Mouse (Mus musculus): Measurements from ENCODE around the gene Cryaa. TPM values are rescaled to one million over a fixed set of nuclear protein-coding genes. Genes with fewer than 3 reads are reported as not detected.

Cryaa gene
- polyA plus RNA-seq, 1 experiment: 2.2 TPM

GRCm38 (mm10) chr17:31646199-31647002 lies 31.2 kb upstream of the Cryaa start:
- Histone ChIP-seq H3K27ac (ENCODE audit: control insufficient read depth, insufficient read depth, low read length) (no peak overlapping the region), H3K4me3 (ENCODE audit: control insufficient read depth, insufficient read depth, low read length) (no peak overlapping the region), H3K36me3 (ENCODE audit: control insufficient read depth, insufficient read depth, low read length) (peaks cover 47% of the 10 kb centered on the region), H3K27me3 (ENCODE audit: control insufficient read depth, insufficient read depth, low read length) (no peaks in the 10 kb centered on the region), H3K4me1 (replicated peaks; ENCODE audit: control insufficient read depth, insufficient read depth, low read length) (peaks cover 17% of the 10 kb centered on the region)
- 97% methylated on average over 5 of the region's 5 CpGs for WGBS
- DNase-seq: no peak
- no peak for TF ChIP-seq POLR2A (IDR thresholded peaks at IDR 0.05; ENCODE audit: control insufficient read depth, extremely low read depth, insufficient read depth, low read length, poor library complexity)
- TF ChIP-seq CTCF (IDR thresholded peaks at IDR 0.05; ENCODE audit: borderline replicate concordance, control insufficient read depth, extremely low read depth, insufficient read depth, low read length, poor library complexity): no peak

- 95% methylated on average over 14 of the region's 14 CpGs for WGBS
- H3K4me1 ChIP-seq (replicated peaks; ENCODE audit: control insufficient read depth, insufficient read depth, low read length): peaks cover 34% of the 10 kb centered on the region
- H3K36me3 ChIP-seq (ENCODE audit: control insufficient read depth, insufficient read depth, low read length): peaks cover 73% of the 10 kb centered on the region
- DNase-seq: no peak
- H3K27ac ChIP-seq (ENCODE audit: control insufficient read depth, insufficient read depth, low read length): no peak overlapping the region
- no peaks in the 10 kb centered on the region for H3K27me3 ChIP-seq (ENCODE audit: control insufficient read depth, insufficient read depth, low read length)
- no peak overlapping the region for H3K4me3 ChIP-seq (ENCODE audit: control insufficient read depth, insufficient read depth, low read length)
- no peak for TF ChIP-seq CTCF (IDR thresholded peaks at IDR 0.05; ENCODE audit: borderline replicate concordance, control insufficient read depth, extremely low read depth, insufficient read depth, low read length, poor library complexity)
- no peak for TF ChIP-seq POLR2A (IDR thresholded peaks at IDR 0.05; ENCODE audit: control insufficient read depth, extremely low read depth, insufficient read depth, low read length, poor library complexity)
Measured at GRCm38 (mm10) chr17:31652152-31652551, 25.5 kb upstream of the Cryaa start.

GRCm38 (mm10) chr17:31653277-31653676 lies 24.3 kb upstream of the Cryaa start:
- peaks cover 37% of the 10 kb centered on the region for H3K4me1 ChIP-seq (replicated peaks; ENCODE audit: control insufficient read depth, insufficient read depth, low read length)
- peaks cover 63% of the 10 kb centered on the region for H3K36me3 ChIP-seq (ENCODE audit: control insufficient read depth, insufficient read depth, low read length)
- WGBS: 33% methylated on average over 6 of the region's 6 CpGs
- peak; percentile 50 for DNase-seq
- TF ChIP-seq CTCF (IDR thresholded peaks at IDR 0.05; ENCODE audit: borderline replicate concordance, control insufficient read depth, extremely low read depth, insufficient read depth, low read length, poor library complexity) (no peak), POLR2A (IDR thresholded peaks at IDR 0.05; ENCODE audit: control insufficient read depth, extremely low read depth, insufficient read depth, low read length, poor library complexity) (no peak)
- H3K4me3 ChIP-seq (ENCODE audit: control insufficient read depth, insufficient read depth, low read length): no peak overlapping the region
- H3K27me3 ChIP-seq (ENCODE audit: control insufficient read depth, insufficient read depth, low read length): no peaks in the 10 kb centered on the region
- peak overlapping the region; percentile 72 for H3K27ac ChIP-seq (ENCODE audit: control insufficient read depth, insufficient read depth, low read length)

GRCm38 (mm10) chr17:31655366-31655765 lies 22.2 kb upstream of the Cryaa start:
- WGBS: 63% methylated on average over 4 of the region's 4 CpGs
- TF ChIP-seq POLR2A (IDR thresholded peaks at IDR 0.05; ENCODE audit: control insufficient read depth, extremely low read depth, insufficient read depth, low read length, poor library complexity) (no peak), CTCF (IDR thresholded peaks at IDR 0.05; ENCODE audit: borderline replicate concordance, control insufficient read depth, extremely low read depth, insufficient read depth, low read length, poor library complexity) (no peak)
- no peaks in the 10 kb centered on the region for H3K27me3 ChIP-seq (ENCODE audit: control insufficient read depth, insufficient read depth, low read length)
- H3K27ac ChIP-seq (ENCODE audit: control insufficient read depth, insufficient read depth, low read length): no peak overlapping the region
- peaks cover 45% of the 10 kb centered on the region for H3K36me3 ChIP-seq (ENCODE audit: control insufficient read depth, insufficient read depth, low read length)
- no peak for DNase-seq
- H3K4me1 ChIP-seq (replicated peaks; ENCODE audit: control insufficient read depth, insufficient read depth, low read length): peaks cover 30% of the 10 kb centered on the region
- H3K4me3 ChIP-seq (ENCODE audit: control insufficient read depth, insufficient read depth, low read length): no peak overlapping the region

- DNase-seq: no peak
- no peak overlapping the region for H3K4me3 ChIP-seq (ENCODE audit: control insufficient read depth, insufficient read depth, low read length)
- H3K27me3 ChIP-seq (ENCODE audit: control insufficient read depth, insufficient read depth, low read length): no peaks in the 10 kb centered on the region
- peaks cover 32% of the 10 kb centered on the region for H3K36me3 ChIP-seq (ENCODE audit: control insufficient read depth, insufficient read depth, low read length)
- peaks cover 24% of the 10 kb centered on the region for H3K4me1 ChIP-seq (replicated peaks; ENCODE audit: control insufficient read depth, insufficient read depth, low read length)
- TF ChIP-seq POLR2A (IDR thresholded peaks at IDR 0.05; ENCODE audit: control insufficient read depth, extremely low read depth, insufficient read depth, low read length, poor library complexity): no peak
- no peak for TF ChIP-seq CTCF (IDR thresholded peaks at IDR 0.05; ENCODE audit: borderline replicate concordance, control insufficient read depth, extremely low read depth, insufficient read depth, low read length, poor library complexity)
- WGBS: 87% methylated on average over 5 of the region's 5 CpGs
- H3K27ac ChIP-seq (ENCODE audit: control insufficient read depth, insufficient read depth, low read length): no peak overlapping the region
Measured at GRCm38 (mm10) chr17:31656682-31657081, 20.9 kb upstream of the Cryaa start.

GRCm38 (mm10) chr17:31657141-31657983 lies 20.2 kb upstream of the Cryaa start:
- WGBS: 48% methylated on average over 12 of the region's 12 CpGs
- TF ChIP-seq POLR2A (IDR thresholded peaks at IDR 0.05; ENCODE audit: control insufficient read depth, extremely low read depth, insufficient read depth, low read length, poor library complexity) (no peak), CTCF (IDR thresholded peaks at IDR 0.05; ENCODE audit: borderline replicate concordance, control insufficient read depth, extremely low read depth, insufficient read depth, low read length, poor library complexity) (no peak)
- DNase-seq: no peak
- Histone ChIP-seq H3K4me1 (replicated peaks; ENCODE audit: control insufficient read depth, insufficient read depth, low read length) (peaks cover 21% of the 10 kb centered on the region), H3K36me3 (ENCODE audit: control insufficient read depth, insufficient read depth, low read length) (peaks cover 25% of the 10 kb centered on the region), H3K27ac (ENCODE audit: control insufficient read depth, insufficient read depth, low read length) (no peak overlapping the region), H3K27me3 (ENCODE audit: control insufficient read depth, insufficient read depth, low read length) (no peaks in the 10 kb centered on the region), H3K4me3 (ENCODE audit: control insufficient read depth, insufficient read depth, low read length) (no peak overlapping the region)

Data from thymus, adult 2 months (tissue).